Mouse (Mus musculus) frontal cortex, adult (tissue): Measurements from ENCODE around the gene Wdr12.
"Not testable (repeated sequence)": the region's sequence is repeated elsewhere in the genome, so short reads cannot be mapped to it uniquely, and the experiment has no call there.

Source experiments
- ATAC-seq: cut with Nextera tagmentation; 2 replicates; pipeline ENCODE4 v1.9.2; 2017; ENCODE audit warnings: mild to moderate bottlenecking, moderate library complexity, mixed read lengths; ENCODE audit not compliant: low TSS enrichment

Gene Wdr12

DNA sequence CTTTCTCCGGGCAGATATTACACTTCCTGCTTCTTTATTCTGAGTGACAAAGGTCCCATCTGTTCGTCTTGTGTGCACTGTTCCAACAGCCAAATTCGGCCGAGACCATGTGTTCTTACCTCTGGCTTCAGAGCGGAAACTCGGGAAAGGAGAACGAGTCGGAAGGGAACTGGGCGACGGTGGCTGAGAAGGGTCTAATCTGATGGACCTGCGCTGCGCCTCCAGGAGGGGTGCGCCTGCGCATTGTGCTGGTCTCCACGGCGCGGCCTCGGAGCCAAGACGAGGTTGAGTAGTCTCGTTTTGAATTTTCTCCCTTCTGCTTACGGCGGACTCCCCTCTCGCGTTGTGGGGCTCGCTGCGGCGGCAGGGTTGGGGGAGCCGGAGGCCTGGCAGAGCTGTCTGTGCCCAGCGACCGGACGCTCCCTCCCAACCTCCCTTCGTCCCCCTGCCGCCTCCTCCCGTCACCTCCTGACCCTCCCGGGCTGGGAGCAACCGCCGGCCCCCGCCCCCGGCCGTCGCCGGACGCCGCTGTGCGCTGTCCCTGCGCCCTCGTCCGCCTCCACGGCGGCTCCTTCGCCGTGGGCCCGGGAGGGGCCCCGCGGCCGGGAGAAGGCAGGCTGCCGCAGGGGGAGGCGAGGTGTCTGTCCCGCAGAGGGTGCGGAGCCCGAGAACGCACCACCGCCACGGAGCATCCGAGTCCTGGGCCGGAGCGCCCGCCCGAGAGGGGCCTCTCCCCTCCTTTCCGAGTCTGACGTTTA, at the start of gene Wdr12, which contains the start of gene Carf:
Gene Wdr12, minus strand, starts transcription at position 622 of the 758 bp plus-strand sequence.
Gene Carf, plus strand, starts transcription at position 224 of the 758 bp plus-strand sequence.
- peak; percentile 93 for ATAC-seq

DNA sequence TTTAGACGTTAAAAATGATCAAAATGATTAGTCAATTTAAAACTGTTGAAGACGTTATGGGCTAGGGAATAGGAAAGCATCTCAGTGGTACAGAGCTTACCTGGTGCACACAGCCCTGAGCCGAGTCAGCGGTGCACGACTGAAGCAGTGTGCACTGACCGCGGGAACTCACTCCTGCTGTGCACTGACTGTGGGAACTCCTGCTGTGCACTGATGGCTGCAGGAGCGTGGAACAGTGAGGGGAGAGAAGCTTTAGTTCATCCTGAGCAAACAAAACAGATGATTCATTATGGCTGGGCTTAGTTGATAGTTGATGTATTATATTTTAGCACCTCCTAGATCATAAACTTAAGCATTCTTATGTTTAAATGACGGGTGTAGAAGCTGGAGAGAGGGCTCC, 38.9 kb upstream of the Wdr12 start:
- ATAC-seq = no peak

- ATAC-seq = no peak
Observed at GRCm38 (mm10) chr1:60117721-60118455, 19.4 kb upstream of the Wdr12 start.

- no peak for ATAC-seq
Observed at GRCm38 (mm10) chr1:60104582-60104981, 6.1 kb upstream of the Wdr12 start.

GRCm38 (mm10) chr1:60098839-60099238, 394 bp upstream of the Wdr12 start:
- no peak for ATAC-seq

DNA sequence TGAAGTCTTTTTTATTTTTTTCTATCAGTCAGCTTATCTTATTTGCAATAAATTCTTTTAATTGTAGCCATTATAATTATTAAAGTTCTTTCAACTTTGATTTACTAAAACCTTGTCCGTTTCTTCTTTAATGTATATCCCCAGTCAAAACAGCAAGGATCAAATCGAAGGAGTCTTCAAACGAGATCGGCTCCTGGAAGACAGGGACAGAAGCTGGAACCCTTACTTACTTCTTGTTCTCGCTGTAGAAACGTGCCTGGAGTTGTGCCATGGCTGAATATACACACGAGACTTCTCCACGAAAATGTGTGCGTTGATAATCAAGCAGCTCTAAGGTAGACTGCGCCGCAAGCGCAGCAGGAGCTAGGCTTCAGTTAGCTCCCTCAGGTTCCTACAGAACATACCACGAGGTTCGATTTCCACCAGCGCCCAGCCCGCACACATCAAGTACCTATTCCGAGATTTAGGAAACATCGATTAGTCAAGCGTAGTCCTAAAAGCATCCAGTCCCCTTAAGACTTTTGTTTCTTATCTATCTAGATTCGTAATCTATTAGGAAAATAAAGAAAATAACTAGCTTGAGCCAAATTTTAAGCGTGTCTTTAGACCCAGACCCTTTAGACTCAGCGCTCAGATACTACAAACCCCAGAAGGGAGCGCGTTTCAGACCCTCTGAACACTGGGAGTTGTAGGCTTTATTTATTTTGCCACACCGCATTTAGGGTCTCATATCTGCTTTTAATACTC, 995 bp downstream of the Wdr12 start:
- ATAC-seq = peak; percentile 86

DNA sequence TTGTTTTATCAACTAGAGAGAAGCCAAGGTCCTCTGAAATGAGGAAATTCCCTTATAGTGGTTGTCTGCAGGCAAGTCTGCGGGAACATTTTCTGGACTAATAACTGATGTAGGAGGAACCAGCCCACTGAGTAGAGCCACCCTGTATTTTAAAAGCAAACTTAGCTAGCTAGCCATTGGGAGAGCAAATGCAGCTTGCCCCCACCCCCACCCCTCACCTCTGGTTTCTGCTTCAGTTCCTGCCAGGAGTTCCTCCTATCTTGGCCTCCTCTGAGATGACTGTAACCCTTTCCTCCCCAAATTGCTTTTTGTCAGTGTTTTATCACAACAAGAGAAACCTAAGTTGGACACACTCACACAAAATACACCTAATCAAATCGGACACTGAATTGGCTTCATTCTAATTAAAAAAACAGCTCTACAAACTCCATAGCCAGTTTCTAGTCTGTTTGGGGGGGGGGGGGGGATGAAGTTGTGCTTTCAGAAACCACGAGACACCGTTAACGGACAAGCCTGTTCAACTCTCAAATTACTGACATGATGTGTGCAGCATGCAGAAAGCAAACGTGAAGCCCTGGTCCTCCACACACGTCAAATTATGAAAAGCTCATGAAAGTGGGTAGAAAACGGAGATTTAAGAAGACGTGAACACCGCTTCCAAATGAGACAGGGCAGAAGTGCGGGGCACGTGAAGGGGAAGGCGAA, 1.7 kb downstream of the Wdr12 start:
- no peak for ATAC-seq

- ATAC-seq = no peak
Observed at GRCm38 (mm10) chr1:60076411-60076810, 22.0 kb downstream of the Wdr12 start.

DNA sequence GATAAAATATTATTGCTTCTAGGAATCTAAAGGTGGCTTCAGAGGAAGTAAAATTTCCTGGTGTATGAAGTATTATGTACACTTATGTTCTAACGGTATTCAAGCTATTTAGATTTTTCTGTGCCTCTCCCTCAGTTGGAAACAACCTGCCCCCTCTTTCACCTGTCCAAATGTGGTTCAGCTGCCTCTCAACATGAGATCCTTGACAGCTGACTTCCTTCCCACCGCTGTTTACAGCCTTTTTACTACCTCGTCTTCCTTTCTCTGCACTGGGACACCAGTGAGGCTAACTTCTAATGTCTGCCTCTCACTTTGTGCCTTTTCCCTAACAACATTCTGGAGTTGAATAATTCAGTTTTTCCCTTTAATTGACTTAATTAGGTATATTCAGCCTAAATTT, 22.9 kb downstream of the Wdr12 start:
- ATAC-seq = no peak

- ATAC-seq = peak; percentile 16; the same call in 1 of the 2 replicates
Observed at GRCm38 (mm10) chr1:60074935-60075334, 23.5 kb downstream of the Wdr12 start.

GRCm38 (mm10) chr1:60070725-60071124, 27.7 kb downstream of the Wdr12 start:
- ATAC-seq = not testable (repeated sequence)

- no peak for ATAC-seq
Observed at GRCm38 (mm10) chr1:60056310-60056709, 42.1 kb downstream of the Wdr12 start.

DNA sequence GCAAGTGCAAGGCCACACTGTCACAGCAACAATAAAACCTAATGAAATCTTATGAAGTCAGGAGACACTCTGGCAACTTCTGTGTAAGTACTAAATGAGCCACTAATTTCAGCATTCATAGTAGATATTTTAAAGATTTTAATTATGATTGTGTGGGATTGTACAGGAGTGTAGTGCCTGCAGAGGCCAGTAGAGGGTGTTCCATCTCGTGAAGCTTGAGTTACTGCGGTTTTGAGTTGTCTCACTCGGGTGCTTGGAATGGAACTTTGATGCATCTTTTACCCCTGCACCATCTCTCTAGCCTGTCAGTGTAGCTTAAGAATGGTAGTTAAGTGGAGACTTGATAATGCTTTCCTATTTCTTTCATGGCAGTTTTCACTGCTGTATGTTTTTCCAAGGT, 43.8 kb downstream of the Wdr12 start:
- no peak for ATAC-seq

DNA sequence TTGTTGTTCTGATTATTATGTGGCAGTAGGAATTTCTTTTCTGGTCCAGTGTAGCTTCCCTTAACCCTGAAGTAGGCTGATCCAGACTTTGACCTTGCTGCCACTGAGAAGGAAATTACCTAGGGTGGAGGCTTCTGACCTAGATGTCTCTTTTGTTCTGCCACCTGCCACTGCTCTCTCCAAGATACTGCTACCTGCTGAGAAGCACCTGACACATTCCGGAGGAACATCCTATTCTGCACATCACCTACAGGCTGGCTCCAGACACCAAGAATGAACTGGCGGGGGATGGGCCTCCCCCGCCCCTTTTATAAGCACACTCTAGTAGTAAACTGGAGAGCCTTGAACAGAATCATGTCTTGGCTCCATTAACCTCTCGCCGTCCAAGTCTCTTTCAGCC, 51.0 kb downstream of the Wdr12 start:
- not testable (repeated sequence) for ATAC-seq

GRCm38 (mm10) chr1:60044595-60044994, 53.9 kb downstream of the Wdr12 start:
- ATAC-seq = no peak

- peak; percentile 92 for ATAC-seq
Observed at GRCm38 (mm10) chr1:60042796-60043469, 55.5 kb downstream of the Wdr12 start, which contains the start of gene Ica1l. Ica1l (minus strand) TSS chr1:60043184.

DNA sequence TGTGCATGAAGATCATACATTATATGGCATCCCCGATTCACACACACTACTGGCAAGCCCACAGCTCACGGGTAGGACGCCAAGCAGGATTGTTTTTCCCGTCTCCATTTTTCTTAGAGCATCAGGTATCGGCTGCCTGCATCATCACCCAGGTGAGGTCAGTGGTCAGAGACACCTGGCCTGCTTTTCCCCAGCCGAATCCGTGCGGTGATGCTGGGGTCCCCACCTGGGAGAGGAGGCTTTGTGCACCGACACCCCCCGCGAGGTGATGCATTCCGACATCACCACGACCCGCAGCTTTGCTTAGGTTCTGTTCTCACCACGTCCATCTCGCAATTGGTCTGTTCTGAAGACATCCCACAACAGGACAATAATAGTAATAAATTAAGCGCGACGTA, 56.0 kb downstream of the Wdr12 start:
- peak; percentile 42 for ATAC-seq

DNA sequence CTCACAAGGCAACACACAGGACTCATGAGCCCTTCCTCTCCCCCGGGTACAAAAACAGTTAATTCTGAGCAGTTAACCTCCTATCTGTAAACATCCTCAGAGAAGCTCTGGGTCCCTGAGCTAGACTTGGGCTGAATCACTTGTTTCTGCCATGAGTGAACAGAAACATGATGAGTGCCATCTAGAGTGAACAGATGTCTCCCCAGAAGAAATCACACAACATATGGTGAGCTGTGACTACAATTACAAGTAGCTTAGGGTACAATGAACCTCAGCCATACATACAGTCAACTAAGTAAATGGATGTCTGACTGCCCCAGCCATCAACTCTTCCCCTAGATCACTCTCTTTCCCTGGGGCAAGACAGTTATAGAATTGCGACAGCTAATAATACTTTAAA, 63.4 kb downstream of the Wdr12 start:
- peak; percentile 96 for ATAC-seq
